Mouse (Mus musculus) Patski (cell line): ENCODE results near the gene Fam8a1. TPM values are rescaled to one million over a fixed set of nuclear protein-coding genes. Genes with fewer than 3 reads are reported as not detected.

Experiments used
- ATAC-seq: fragments of 100-300 bp; one replicate; pipeline ENCODE4 v1.8.0; 2021
- CTCF ChIA-PET: fragments of 350-600 bp; sonication (Branson Sonifier 250); formaldehyde crosslinking; loops from one replicate; lab custom pipeline; 2022; ENCODE audit warnings: inconsistent platforms; lab: Charles Lee
- POLR2A ChIA-PET: fragments of 350-600 bp; sonication (Branson Sonifier 250); formaldehyde crosslinking; loops from one replicate; lab custom pipeline; 2022; ENCODE audit warnings: antibody characterized with exemption, inconsistent platforms; lab: Charles Lee
- DNase-seq: peaks from one replicate; pipeline ENCODE4 v3.0.0-alpha.2; 2011; ENCODE audit warnings: low read depth, low spot score
- H3K27me3 ChIP-seq: fragments of 371-371 bp; one replicate; pipeline ENCODE4 v1.5.1; 2021
- CTCF ChIP-seq: fragments of 100-300 bp; IDR thresholded peaks from one replicate; pipeline ENCODE4 v1.5.1; 2021
- in situ Hi-C: fragments of 300-500 bp; cut with MboI; formaldehyde crosslinking; loops from 3 replicates; pipeline ENCODE4 v1.11.1; 2018; ENCODE audit warnings: low pct_unique_long_range_greater_than_20kb, mixed read lengths
- polyA plus RNA-seq: library from polyadenylated mRNA; unstranded; gene quantifications from one replicate; pipeline ENCODE4 v1.2.3, GENCODE M21; 2021

Fam8a1 gene
- polyA plus RNA-seq, 1 experiment from 2014 or later: 52.0 TPM

DNA sequence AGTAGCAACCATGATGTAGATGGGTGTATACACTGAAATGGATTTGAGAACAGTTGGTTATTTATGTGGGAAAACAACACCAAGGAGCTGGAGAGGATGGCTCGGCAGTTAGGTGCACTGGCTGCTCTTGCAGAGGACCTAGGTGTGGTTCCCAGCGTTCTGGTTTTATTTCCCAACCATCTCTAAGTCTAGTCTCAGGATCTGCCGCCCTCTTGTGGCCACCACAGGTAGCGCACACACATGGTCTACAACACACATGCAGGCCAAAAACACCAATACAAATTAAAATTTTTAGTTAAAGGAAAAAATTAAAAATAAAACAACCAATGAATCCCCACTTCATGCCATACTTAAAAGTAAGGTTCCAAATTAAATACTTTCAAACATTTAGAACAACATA, 27.0 kb upstream of the Fam8a1 start:
- POLR2A ChIA-PET: no interaction called here
- in situ Hi-C loops: no loop called here
- no peak for ATAC-seq
- CTCF ChIA-PET: interaction anchor here (2.7 kb wide), 1 partner anchor 8 kb away, joined by 8 read pairs; no protein-coding TSS in a partner anchor
- no peaks in the 10 kb centered on the region for H3K27me3 ChIP-seq
- no peak for DNase-seq
- TF ChIP-seq CTCF: peak; percentile 43

DNA sequence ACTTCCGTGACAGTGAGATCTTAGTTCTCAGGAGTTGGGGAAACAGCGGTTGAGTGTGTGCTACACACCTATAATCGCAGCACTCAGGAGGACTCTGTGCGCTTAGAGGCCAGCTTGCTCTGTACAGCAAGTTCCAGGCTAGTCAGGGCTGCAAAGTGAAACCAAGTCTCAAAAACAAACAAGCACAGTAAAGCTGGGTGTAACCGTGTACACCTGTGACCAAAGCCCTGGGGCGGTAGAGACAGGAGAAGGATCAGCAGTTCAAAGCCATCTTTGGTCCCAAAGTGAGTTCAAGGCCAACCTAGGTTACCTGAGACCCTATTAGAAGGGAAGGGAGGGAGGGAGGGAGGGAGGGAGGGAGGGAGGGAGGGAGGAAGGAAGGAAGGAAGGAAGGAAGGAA, 25.1 kb upstream of the Fam8a1 start:
- ChIA-PET POLR2A (no interaction called here), CTCF (no interaction called here)
- no peaks in the 10 kb centered on the region for H3K27me3 ChIP-seq
- DNase-seq (no peak), ATAC-seq (no peak)
- in situ Hi-C loops: no loop called here
- no peak for TF ChIP-seq CTCF

DNA sequence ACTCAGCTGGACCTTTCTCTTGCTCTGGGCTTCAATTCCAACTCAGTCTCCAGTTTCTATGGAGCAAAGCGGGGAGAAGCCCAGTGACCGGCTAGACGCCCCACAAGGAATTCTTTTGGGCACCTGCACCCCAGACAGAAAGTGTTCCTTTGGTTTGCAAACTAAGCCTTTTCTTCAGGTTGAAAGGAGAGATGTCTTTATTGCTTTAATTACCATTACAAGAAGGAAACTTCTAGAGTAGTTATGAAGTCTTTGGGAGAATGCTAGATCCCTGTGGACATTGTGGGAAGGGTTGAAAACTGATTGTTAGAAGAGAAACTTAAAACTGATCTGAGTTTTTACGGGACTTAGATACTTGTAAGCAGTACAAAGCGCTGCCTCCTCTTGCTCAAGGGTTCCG, 23.8 kb upstream of the Fam8a1 start:
- TF ChIP-seq CTCF: no peak
- in situ Hi-C loops: no loop called here
- H3K27me3 ChIP-seq: no peaks in the 10 kb centered on the region
- ChIA-PET POLR2A (no interaction called here), CTCF (no interaction called here)
- ATAC-seq (no peak), DNase-seq (no peak)

DNA sequence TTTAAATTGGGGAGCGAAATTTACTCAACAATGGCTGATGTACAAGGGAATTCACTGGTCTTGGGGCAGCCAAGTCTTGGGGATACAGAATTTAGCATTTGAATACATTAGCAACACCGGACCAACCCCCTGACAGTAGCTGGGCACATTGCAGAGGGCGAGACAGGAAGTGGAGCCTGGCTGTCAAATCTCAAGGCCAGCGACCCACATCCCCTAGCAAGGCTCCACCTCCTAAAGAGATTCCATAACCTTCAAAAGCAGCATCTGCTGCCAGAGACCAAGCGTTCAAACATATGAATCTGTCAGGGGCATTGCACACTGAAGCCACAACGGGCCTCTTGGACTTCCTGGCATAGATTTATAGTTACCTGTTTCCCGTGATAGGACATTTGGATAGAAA, 17.5 kb upstream of the Fam8a1 start:
- DNase-seq: no peak
- H3K27me3 ChIP-seq: no peaks in the 10 kb centered on the region
- ChIA-PET CTCF (no interaction called here), POLR2A (no interaction called here)
- no peak for ATAC-seq
- in situ Hi-C loops: no loop called here
- TF ChIP-seq CTCF: no peak

DNA sequence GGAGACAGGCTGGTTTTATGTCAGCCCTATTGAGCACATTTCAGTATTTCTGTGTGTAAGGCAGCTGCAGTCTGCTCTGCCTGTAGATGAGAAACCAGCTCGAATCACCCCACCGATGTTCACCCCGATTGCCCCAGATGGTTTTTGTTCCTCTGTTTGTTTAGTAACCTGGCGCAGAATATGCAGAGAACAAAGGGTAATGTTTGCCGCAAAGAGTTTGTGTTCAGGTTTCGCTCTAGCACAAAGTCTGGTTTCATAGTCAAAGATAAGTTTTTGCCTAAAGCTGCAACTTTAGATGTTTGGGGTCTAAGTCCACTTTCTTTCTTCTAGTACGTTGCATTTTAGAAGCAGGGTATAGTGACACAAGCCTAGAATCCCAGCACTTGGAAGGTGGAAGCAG, 16.7 kb upstream of the Fam8a1 start:
- DNase-seq (no peak), ATAC-seq (no peak)
- no peaks in the 10 kb centered on the region for H3K27me3 ChIP-seq
- ChIA-PET CTCF (no interaction called here), POLR2A (no interaction called here)
- TF ChIP-seq CTCF: no peak
- in situ Hi-C loops: no loop called here

DNA sequence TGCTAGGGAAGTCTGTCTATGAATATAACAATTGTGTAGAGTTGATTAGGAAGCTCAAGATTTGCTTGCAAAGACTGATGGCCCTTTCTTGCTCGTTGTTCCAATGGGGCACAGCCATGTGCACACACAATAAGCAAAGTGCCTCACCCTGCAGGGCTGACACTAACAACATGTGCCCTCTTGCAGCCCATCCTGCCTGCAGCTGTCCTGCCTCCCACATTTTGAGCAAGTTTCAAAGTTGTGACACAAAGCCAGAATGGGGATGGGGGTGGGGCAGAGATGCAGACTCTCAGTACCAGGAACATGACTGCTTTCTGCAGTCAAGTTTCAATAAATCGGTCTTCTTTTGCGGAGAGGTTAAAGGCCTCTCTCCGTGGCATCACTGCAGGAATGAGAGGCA, 15.7 kb upstream of the Fam8a1 start:
- DNase-seq (no peak), ATAC-seq (no peak)
- ChIA-PET POLR2A (no interaction called here), CTCF (no interaction called here)
- in situ Hi-C loops: no loop called here
- H3K27me3 ChIP-seq: no peaks in the 10 kb centered on the region
- TF ChIP-seq CTCF: no peak

DNA sequence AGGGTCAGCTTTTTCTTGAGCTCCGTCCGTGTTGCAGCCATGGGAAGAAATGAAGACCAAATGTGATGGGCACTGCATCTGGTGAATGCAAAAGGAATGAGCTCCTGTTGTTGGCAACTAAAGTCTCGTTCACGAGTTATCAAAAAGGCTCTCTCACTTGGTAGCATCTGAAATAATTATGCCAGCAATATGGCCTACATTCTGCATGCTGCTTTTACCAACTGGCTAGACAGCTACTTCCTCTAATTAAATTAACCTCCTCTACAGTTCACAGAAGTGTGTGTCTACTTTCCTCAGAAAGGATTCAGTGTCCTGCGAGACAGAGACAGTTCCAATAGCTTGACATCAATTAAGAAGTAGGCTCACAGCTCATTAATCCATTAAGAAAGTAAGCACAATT, 14.8 kb upstream of the Fam8a1 start:
- ChIA-PET CTCF (interaction anchor here (1.6 kb wide), 1 partner anchor 9 kb away, joined by 5 read pairs; no protein-coding TSS in a partner anchor), POLR2A (interaction anchor here (0.5 kb wide), 1 partner anchor 17 kb away, joined by 3 read pairs; no protein-coding TSS in a partner anchor)
- TF ChIP-seq CTCF: no peak
- ATAC-seq (no peak), DNase-seq (no peak)
- no peaks in the 10 kb centered on the region for H3K27me3 ChIP-seq
- in situ Hi-C loops: no loop called here

DNA sequence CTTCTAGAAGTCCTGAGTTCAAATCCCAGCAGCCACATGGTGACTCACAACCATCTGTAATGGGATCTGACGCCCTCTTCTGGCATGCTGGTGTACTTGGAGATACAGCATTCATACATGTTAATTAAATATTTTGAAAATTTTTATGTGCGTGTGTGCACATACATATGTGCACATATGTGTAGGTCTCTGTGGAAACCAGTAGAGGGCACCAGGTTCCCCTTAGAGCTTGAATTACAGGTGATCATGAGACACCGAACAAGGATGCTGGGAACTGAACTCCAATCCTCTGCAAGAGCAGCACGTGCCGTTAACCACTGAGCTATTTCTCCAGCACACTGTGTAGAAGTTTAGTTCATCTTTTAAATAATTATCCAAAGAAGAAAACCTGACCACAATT, 10.1 kb upstream of the Fam8a1 start:
- CTCF ChIA-PET: no interaction called here
- TF ChIP-seq CTCF: peak; percentile 30
- DNase-seq (no peak), ATAC-seq (no peak)
- no peaks in the 10 kb centered on the region for H3K27me3 ChIP-seq
- in situ Hi-C loops: no loop called here
- POLR2A ChIA-PET: no interaction called here

DNA sequence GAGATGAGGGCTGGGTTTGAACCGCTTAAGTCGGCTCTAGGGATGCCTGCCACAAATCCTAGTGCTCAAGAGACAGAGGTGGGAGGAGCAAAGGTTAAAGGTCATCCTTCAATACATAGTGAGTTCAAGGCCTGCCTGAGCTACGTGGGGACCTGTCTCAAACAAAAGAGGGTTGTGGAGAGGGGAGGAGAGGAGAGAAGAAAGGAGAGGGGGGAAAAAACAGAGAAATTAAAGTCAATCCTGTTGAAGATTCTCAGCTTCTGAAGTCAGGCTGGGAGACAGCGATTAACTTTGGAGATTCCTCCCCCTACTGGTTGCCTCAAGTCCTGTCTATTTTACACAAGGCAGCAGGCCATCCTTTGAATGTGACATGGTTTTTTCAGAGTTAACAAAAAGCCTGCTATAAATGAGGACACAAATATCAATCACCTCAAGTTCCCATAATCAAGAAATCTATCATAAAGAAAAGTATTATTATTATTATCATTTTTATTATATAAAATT, 5.8 kb upstream of the Fam8a1 start:
- CTCF ChIA-PET: interaction anchor here (0.6 to 2.9 kb wide), 4 partner anchors 8 to 654 kb away, joined by 3 to 15 read pairs (median 6); no protein-coding TSS in a partner anchor

DNA sequence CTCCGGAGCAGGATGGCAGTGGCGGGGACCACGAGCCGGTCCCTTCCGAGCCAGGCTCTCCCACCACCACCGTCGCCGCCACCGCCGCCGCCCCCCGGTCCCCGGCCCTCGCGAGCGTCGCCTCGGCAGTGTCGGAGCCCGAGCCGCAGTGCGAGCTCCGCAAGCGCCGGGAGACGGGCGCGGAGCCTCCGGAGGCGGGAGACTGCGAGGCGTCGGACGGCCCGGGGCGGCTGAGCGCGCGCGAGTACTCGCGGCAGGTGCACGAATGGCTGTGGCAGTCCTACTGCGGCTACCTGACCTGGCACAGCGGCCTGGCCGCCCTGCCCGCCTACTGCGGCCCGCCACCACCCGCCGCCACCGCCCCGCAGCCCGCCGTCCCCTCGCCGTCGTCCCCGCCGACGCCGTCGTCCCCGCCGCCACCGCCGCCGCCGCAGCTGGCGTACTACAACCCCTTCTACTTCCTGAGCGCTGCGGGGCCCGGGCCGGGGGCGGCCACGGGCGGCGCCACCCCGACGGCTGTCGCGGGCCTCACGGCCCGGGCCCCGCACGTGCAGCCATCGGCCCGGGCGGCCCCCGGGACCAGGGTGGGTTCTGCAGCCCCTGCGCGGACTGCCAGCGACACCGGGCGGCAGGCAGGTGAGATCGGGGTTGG, 424 bp downstream of the Fam8a1 start:
- DNase-seq (no peak), ATAC-seq (peak; percentile 32)
- TF ChIP-seq CTCF: no peak
- POLR2A ChIA-PET: interaction anchor here (0.7 to 1.1 kb wide), 2 partner anchors 14 to 451 kb away, joined by 3 read pairs; no protein-coding TSS in a partner anchor
- in situ Hi-C loops: loop anchor here (5.0 to 10.0 kb wide), 2 partner anchors 125 to 357 kb away; no protein-coding TSS in a partner anchor
- H3K27me3 ChIP-seq: no peaks in the 10 kb centered on the region
- CTCF ChIA-PET: interaction anchor here (1.4 kb wide), 1 partner anchor 16 kb away, joined by 4 read pairs; no protein-coding TSS in a partner anchor

More for the DNA sequence above, 5.8 kb upstream of the Fam8a1 start:
- peak; percentile 69 for TF ChIP-seq CTCF
- no peaks in the 10 kb centered on the region for H3K27me3 ChIP-seq
- ATAC-seq (no peak), DNase-seq (no peak)
- in situ Hi-C loops: no loop called here
- POLR2A ChIA-PET: no interaction called here

DNA sequence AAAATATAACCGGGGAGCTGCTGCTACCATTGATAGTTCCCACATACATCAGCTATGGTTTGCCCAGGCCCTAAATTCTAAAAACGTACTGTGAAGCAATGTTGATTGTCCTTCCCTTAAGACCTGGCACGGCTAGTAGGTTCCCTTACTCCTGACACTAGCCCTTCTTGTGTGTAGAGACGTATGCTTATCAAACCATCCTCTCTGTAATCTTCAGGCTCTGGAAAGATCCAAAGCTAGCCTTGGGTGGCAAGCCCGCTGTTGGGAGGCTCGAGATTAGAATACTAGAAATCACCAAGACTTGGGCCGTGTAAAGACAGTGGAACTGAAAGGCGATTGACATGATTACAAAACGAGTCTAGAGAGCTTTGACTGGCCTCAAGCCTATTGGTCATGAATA, 1.2 kb downstream of the Fam8a1 start:
- ATAC-seq (no peak), DNase-seq (no peak)
- POLR2A ChIA-PET: interaction anchor here (1.1 kb wide), 1 partner anchor 13 kb away, joined by 3 read pairs; no protein-coding TSS in a partner anchor
- H3K27me3 ChIP-seq: no peaks in the 10 kb centered on the region
- in situ Hi-C loops: loop anchor here (10.0 kb wide), 1 partner anchor 124 kb away; no protein-coding TSS in a partner anchor
- CTCF ChIA-PET: interaction anchor here (1.1 to 1.4 kb wide), 2 partner anchors 9 to 15 kb away, joined by 4 read pairs; no protein-coding TSS in a partner anchor
- no peak for TF ChIP-seq CTCF
